Mouse (Mus musculus): ENCODE data around the gene Olfr1416. TPM values are rescaled to one million over a fixed set of nuclear protein-coding genes. Genes with fewer than 3 reads are reported as not detected.

The Olfr1416 gene
- total RNA-seq (2012; rRNA removed), result not detected in 2 replicates

DNA sequence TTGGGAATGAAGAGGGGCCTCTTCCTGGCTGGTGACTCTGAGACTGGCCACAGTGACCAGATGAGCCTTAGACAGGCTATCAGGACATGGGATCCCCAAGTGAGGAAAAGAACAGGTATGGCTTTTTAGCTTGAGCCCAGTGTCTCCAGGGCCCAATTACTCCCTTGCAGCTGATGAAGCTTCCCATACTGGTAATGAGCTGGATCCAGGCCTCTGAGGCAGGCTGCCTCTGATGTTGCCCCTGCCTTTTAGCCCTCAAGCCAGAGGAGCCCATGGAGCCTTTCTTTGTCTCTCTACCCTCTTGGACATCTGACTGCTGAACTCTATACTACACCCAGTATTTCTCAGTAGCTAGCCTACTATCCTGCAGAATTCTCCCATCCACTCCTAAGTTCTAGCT is at the start of gene Olfr1416:
Gene Olfr1416 (minus strand): TSS at position 101 of the 400 bp plus-strand sequence.
- no peak within 1 kb of the TSS for H3K27ac ChIP-seq (ENCODE audit: insufficient read depth, low read depth, low read length, poor library complexity, severe bottlenecking)
- in situ Hi-C loops (cut with MboI; ENCODE audit: low sequenced_read_pairs in 2 of 2, unreplicated experiment in 2 of 2), result no loop called here
- no peak within 1 kb of the TSS for H3K9ac ChIP-seq (ENCODE audit: insufficient read depth, low read depth, low read length, poor library complexity, severe bottlenecking)
- H3K4me3 ChIP-seq (ENCODE audit: insufficient read depth in 1 of 2, low read depth in 1 of 2, low read length in 2 of 2, poor library complexity in 1 of 2, severe bottlenecking in 1 of 2), result no peak within 1 kb of the TSS
- H3K36me3 ChIP-seq (ENCODE audit: control insufficient read depth, insufficient read depth, low read length, poor library complexity, severe bottlenecking), result no peaks in the 10 kb centered on the region
- no peaks in the 10 kb centered on the region for H3K4me1 ChIP-seq (ENCODE audit: control insufficient read depth in 2 of 2, insufficient read depth in 2 of 2, low read length in 2 of 2, poor library complexity in 1 of 2)
- no peak for TF ChIP-seq ZNF384 (IDR thresholded peaks at IDR 0.05; ENCODE audit: low read depth, low read length)
- TF ChIP-seq CHD2 (IDR thresholded peaks at IDR 0.05; ENCODE audit: low read depth, low read length), result no peak
- no peak for TF ChIP-seq ZC3H11A (IDR thresholded peaks at IDR 0.05; ENCODE audit: borderline replicate concordance, low read depth, low read length)
- no peak for TF ChIP-seq MAFK (IDR thresholded peaks at IDR 0.05; ENCODE audit: insufficient read depth, low read depth, low read length)
- DNase-seq (ENCODE audit: low read depth, low spot score), result no peak
- H3K9me3 ChIP-seq (ENCODE audit: control insufficient read depth, insufficient read depth, low read depth, low read length), result no peaks in the 10 kb centered on the region

DNA sequence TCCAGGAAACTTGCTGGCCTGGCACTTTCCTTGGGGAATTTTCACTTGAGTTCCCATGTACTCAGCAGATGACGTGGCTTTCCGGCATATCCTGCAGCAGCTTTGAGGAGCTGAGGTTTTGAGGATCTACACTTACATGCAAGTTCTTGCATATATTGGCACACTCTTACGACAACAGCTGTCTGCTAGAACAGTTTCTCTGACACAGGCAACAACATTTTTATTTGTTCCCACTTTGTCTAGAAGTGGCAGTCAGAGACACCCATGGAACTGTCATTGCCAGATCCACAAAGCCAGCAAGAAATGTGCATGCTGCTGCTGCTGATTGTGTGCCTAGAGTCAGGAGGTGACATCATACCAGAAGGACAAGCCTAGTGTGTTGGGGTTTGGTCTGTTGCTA is 38.9 kb upstream of the Olfr1416 start:
- peaks cover 0 to 2% of the 10 kb centered on the region in 2 experiments; a peak in 1 of 4 replicates for H3K4me1 ChIP-seq (ENCODE audit: control insufficient read depth in 2 of 2, insufficient read depth in 2 of 2, low read length in 2 of 2, poor library complexity in 1 of 2)
- no peak for DNase-seq (ENCODE audit: low read depth, low spot score)
- no peak for TF ChIP-seq CHD2 (IDR thresholded peaks at IDR 0.05; ENCODE audit: low read depth, low read length)
- no peak for TF ChIP-seq HCFC1 (IDR thresholded peaks at IDR 0.05; ENCODE audit: borderline replicate concordance, insufficient read depth, low read length)
- no peak for TF ChIP-seq ZC3H11A (IDR thresholded peaks at IDR 0.05; ENCODE audit: borderline replicate concordance, low read depth, low read length)
- TF ChIP-seq ZNF384 (IDR thresholded peaks at IDR 0.05; ENCODE audit: low read depth, low read length), result no peak
- no peak for TF ChIP-seq MAFK (IDR thresholded peaks at IDR 0.05; ENCODE audit: insufficient read depth, low read depth, low read length)
- no peaks in the 10 kb centered on the region for H3K9me3 ChIP-seq (ENCODE audit: control insufficient read depth, insufficient read depth, low read depth, low read length)
- in situ Hi-C loops (cut with MboI; ENCODE audit: low sequenced_read_pairs in 2 of 2, unreplicated experiment in 2 of 2), result no loop called here
- no peak overlapping the region for H3K27ac ChIP-seq (ENCODE audit: insufficient read depth, low read depth, low read length, poor library complexity, severe bottlenecking)
- H3K9ac ChIP-seq (ENCODE audit: insufficient read depth, low read depth, low read length, poor library complexity, severe bottlenecking), result no peak overlapping the region
- H3K4me3 ChIP-seq (ENCODE audit: insufficient read depth in 1 of 2, low read depth in 1 of 2, low read length in 2 of 2, poor library complexity in 1 of 2, severe bottlenecking in 1 of 2), result no peak overlapping the region
- H3K36me3 ChIP-seq (ENCODE audit: control insufficient read depth, insufficient read depth, low read length, poor library complexity, severe bottlenecking), result no peaks in the 10 kb centered on the region

DNA sequence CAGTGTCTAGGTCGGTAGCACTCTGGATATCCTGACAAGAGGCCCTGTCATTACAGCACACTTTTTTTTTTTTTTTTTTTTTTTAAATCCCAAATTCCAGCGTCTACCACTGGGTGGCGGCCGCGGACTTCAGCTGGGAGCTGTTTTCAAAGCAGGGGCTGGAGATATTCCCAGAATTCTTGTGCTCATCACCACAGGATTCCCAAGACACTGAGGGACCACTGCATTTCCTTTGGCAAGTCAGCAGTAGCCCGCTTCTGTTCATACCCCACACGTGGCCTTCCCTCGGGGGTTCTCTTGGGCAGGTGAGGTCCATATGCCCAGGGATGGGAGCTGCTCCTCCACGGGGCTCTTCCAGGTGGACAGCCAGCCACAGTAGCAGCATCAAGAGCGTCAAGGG is 36.5 kb upstream of the Olfr1416 start:
- H3K4me3 ChIP-seq (ENCODE audit: insufficient read depth in 1 of 2, low read depth in 1 of 2, low read length in 2 of 2, poor library complexity in 1 of 2, severe bottlenecking in 1 of 2), result no peak overlapping the region
- TF ChIP-seq MAFK (IDR thresholded peaks at IDR 0.05; ENCODE audit: insufficient read depth, low read depth, low read length) (0 out of 2 replicates have a peak, but pooled peaks have one; percentile 18), HCFC1 (IDR thresholded peaks at IDR 0.05; ENCODE audit: borderline replicate concordance, insufficient read depth, low read length) (no peak), ZNF384 (IDR thresholded peaks at IDR 0.05; ENCODE audit: low read depth, low read length) (peak; percentile 100)
- H3K27ac ChIP-seq (ENCODE audit: insufficient read depth, low read depth, low read length, poor library complexity, severe bottlenecking), result no peak overlapping the region
- no peak overlapping the region for H3K9ac ChIP-seq (ENCODE audit: insufficient read depth, low read depth, low read length, poor library complexity, severe bottlenecking)
- H3K9me3 ChIP-seq (ENCODE audit: control insufficient read depth, insufficient read depth, low read depth, low read length), result no peaks in the 10 kb centered on the region
- in situ Hi-C loops (cut with MboI; ENCODE audit: low sequenced_read_pairs in 2 of 2, unreplicated experiment in 2 of 2), result no loop called here
- H3K4me1 ChIP-seq (ENCODE audit: control insufficient read depth in 2 of 2, insufficient read depth in 2 of 2, low read length in 2 of 2, poor library complexity in 1 of 2), result peaks cover 0 to 2% of the 10 kb centered on the region in 2 experiments; a peak in 1 of 4 replicates
- H3K36me3 ChIP-seq (ENCODE audit: control insufficient read depth, insufficient read depth, low read length, poor library complexity, severe bottlenecking), result no peaks in the 10 kb centered on the region
- DNase-seq (ENCODE audit: low read depth, low spot score), result peak; percentile 36

DNA sequence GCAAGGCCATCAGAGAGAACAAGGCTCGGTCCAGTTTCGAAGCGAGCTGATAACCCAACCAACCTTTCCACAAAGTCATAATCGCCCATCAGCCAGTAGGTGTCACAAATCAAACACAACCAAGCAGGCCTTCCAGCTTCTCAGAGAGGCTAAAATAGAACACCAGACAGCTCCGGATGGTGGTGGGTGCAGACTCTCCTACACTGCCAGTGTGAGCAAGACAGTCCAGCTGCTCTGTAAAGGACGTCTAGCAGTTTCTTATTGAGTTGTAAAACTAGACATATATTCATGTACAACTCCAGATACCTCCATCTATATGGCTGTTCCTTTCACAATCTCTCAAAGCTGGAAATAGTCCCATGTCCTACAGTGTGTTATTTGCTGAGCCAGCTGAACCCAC is 34.1 kb upstream of the Olfr1416 start:
- TF ChIP-seq ZNF384 (IDR thresholded peaks at IDR 0.05; ENCODE audit: low read depth, low read length) (no peak), CHD2 (IDR thresholded peaks at IDR 0.05; ENCODE audit: low read depth, low read length) (no peak), HCFC1 (IDR thresholded peaks at IDR 0.05; ENCODE audit: borderline replicate concordance, insufficient read depth, low read length) (no peak), MAFK (IDR thresholded peaks at IDR 0.05; ENCODE audit: insufficient read depth, low read depth, low read length) (no peak), ZC3H11A (IDR thresholded peaks at IDR 0.05; ENCODE audit: borderline replicate concordance, low read depth, low read length) (no peak)
- H3K4me1 ChIP-seq (ENCODE audit: control insufficient read depth in 2 of 2, insufficient read depth in 2 of 2, low read length in 2 of 2, poor library complexity in 1 of 2), result peaks cover 0 to 2% of the 10 kb centered on the region in 2 experiments; a peak in 1 of 4 replicates
- no peak for DNase-seq (ENCODE audit: low read depth, low spot score)
- no peaks in the 10 kb centered on the region for H3K9me3 ChIP-seq (ENCODE audit: control insufficient read depth, insufficient read depth, low read depth, low read length)
- H3K36me3 ChIP-seq (ENCODE audit: control insufficient read depth, insufficient read depth, low read length, poor library complexity, severe bottlenecking), result no peaks in the 10 kb centered on the region
- no peak overlapping the region for H3K27ac ChIP-seq (ENCODE audit: insufficient read depth, low read depth, low read length, poor library complexity, severe bottlenecking)
- no peak overlapping the region for H3K9ac ChIP-seq (ENCODE audit: insufficient read depth, low read depth, low read length, poor library complexity, severe bottlenecking)
- H3K4me3 ChIP-seq (ENCODE audit: insufficient read depth in 1 of 2, low read depth in 1 of 2, low read length in 2 of 2, poor library complexity in 1 of 2, severe bottlenecking in 1 of 2), result no peak overlapping the region
- in situ Hi-C loops (cut with MboI; ENCODE audit: low sequenced_read_pairs in 2 of 2, unreplicated experiment in 2 of 2), result no loop called here

DNA sequence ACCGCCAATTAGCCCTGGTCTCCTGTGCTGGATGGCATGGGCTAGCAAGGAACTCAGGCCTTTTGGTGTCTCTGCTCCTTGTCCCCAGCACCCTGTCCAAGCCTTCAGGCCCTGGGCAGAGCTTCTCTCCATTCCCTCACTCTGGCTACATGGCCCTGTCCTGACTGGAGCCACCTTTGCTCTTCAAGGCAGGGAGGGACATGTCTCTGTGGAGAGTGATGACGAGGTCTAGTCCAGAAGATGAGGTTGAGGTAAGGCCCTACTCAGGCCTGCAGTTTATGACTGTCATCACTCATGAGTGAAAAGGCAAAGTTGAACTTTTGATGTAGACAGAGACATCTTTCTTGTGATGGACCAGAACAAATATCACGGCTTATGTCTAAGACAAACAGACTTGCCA is 33.6 kb upstream of the Olfr1416 start, which contains the start of gene Olfr1414:
Gene Olfr1414 (minus strand): TSS at position 101 of the 400 bp plus-strand sequence.
- in situ Hi-C loops (cut with MboI; ENCODE audit: low sequenced_read_pairs in 2 of 2, unreplicated experiment in 2 of 2), result no loop called here
- TF ChIP-seq MAFK (IDR thresholded peaks at IDR 0.05; ENCODE audit: insufficient read depth, low read depth, low read length), result no peak
- no peak for TF ChIP-seq ZC3H11A (IDR thresholded peaks at IDR 0.05; ENCODE audit: borderline replicate concordance, low read depth, low read length)
- no peak for TF ChIP-seq ZNF384 (IDR thresholded peaks at IDR 0.05; ENCODE audit: low read depth, low read length)
- TF ChIP-seq HCFC1 (IDR thresholded peaks at IDR 0.05; ENCODE audit: borderline replicate concordance, insufficient read depth, low read length), result no peak
- TF ChIP-seq CHD2 (IDR thresholded peaks at IDR 0.05; ENCODE audit: low read depth, low read length), result no peak
- DNase-seq (ENCODE audit: low read depth, low spot score), result no peak
- peaks cover 0 to 2% of the 10 kb centered on the region in 2 experiments; a peak in 1 of 4 replicates for H3K4me1 ChIP-seq (ENCODE audit: control insufficient read depth in 2 of 2, insufficient read depth in 2 of 2, low read length in 2 of 2, poor library complexity in 1 of 2)
- no peak within 1 kb of the TSS for H3K9ac ChIP-seq (ENCODE audit: insufficient read depth, low read depth, low read length, poor library complexity, severe bottlenecking)
- no peaks in the 10 kb centered on the region for H3K36me3 ChIP-seq (ENCODE audit: control insufficient read depth, insufficient read depth, low read length, poor library complexity, severe bottlenecking)
- H3K27ac ChIP-seq (ENCODE audit: insufficient read depth, low read depth, low read length, poor library complexity, severe bottlenecking), result no peak within 1 kb of the TSS
- no peak within 1 kb of the TSS for H3K4me3 ChIP-seq (ENCODE audit: insufficient read depth in 1 of 2, low read depth in 1 of 2, low read length in 2 of 2, poor library complexity in 1 of 2, severe bottlenecking in 1 of 2)
- H3K9me3 ChIP-seq (ENCODE audit: control insufficient read depth, insufficient read depth, low read depth, low read length), result no peaks in the 10 kb centered on the region

Measured in ES-E14 (cell line).